Comparison of ENCODE assay signal across 8 mouse cellular contexts in the genomic region with DNA sequence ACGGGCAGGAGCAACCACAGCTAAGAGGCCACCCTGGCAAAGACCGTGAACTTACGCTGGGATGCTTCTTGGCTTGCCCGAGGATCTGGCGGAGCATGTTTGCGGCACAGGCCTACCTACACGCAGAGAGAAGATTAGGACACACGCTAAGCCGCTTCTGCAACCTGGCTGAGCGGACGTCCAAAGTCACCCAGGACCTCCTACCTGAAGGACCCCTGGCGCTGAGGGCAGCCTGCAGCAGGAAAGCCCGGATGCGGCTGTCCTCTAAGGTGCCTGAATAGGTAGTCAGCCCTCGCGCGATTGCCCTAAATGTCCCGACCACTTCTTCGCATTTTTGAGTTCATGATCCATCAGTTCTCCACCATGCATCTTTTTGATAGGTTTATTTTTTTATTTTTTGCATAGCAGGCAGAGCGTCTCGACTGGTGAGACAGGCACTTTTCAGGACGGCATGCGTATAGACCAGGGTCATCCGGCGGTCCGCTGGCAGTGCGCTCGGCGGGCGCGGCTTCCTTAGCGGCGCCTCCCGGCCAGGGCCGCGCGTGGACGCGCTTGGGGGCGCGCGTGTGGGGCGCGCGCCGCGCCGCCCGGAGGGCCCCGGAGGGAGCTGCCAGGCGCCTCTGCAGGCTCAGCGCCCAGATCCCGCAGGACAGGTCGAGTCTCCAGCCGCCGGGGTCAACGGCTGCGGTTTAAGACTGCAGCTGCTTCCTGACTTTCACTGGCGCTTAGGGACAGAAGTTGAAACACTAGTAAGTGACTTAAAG. TPM values are rescaled to one million over a fixed set of nuclear protein-coding genes. Genes with fewer than 3 reads are reported as not detected.
DNase-seq lines count a peak whose midpoint lies in the region; ATAC-seq and TF ChIP-seq lines count a peak whose summit lies in the region.

A gene (minus strand): TSS at position 229 of the 764 bp plus-strand sequence.
A gene (plus strand): TSS at position 541 of the 764 bp plus-strand sequence.

- DNase-seq in gastrocnemius, adult 8-10 months (ENCODE audit: low spot score in 2 of 2), result peak; percentile 92 to 94
- peak; percentile 96 for DNase-seq in hindlimb bud, embryonic 11.5 days (ENCODE audit: extremely low spot score, low read depth, low spot score)
- peak; percentile 91 to 93 for DNase-seq in left cerebral cortex, adult 8-10 months (ENCODE audit: low spot score in 2 of 2)
- DNase-seq in right cerebral cortex, postnatal 10 days (ENCODE audit: low spot score in 2 of 2), result peak; percentile 92 to 94
- DNase-seq in urinary bladder, postnatal 25 days (ENCODE audit: low spot score), result peak; percentile 89

- TF ChIP-seq CTCF in cortical plate, adult 2 months (IDR thresholded peaks at IDR 0.05; ENCODE audit: extremely low read depth, insufficient read depth, low read length), result no peak

- H3K36me3 ChIP-seq in megakaryocyte, embryonic 14.5 days (replicated peaks; ENCODE audit: low read length), result peaks cover 37% of the 10 kb centered on the region

- H3K4me3 ChIP-seq in cortical plate, adult 2 months (ENCODE audit: insufficient read depth, low read length), result peak within 1 kb of the TSS; percentile 87
- H3K4me3 ChIP-seq in megakaryocyte, embryonic 14.5 days (replicated peaks), result peak within 1 kb of the TSS; percentile 98

- H3K27me3 ChIP-seq in megakaryocyte, embryonic 14.5 days (replicated peaks), result no peaks in the 10 kb centered on the region

- TF ChIP-seq POLR2A in cortical plate, adult 2 months (IDR thresholded peaks at IDR 0.05; ENCODE audit: extremely low read depth, insufficient read depth, low read length), result peak; percentile 94

- no peaks in the 10 kb centered on the region for H3K9me3 ChIP-seq in megakaryocyte, embryonic 14.5 days

- peak; percentile 88 for ATAC-seq in activated CD4-positive, CD25-positive, alpha-beta regulatory T cell, adult 4 months

- peaks cover 8% of the 10 kb centered on the region for H3K4me1 ChIP-seq in cortical plate, adult 2 months (ENCODE audit: control insufficient read depth, insufficient read depth, low read length)
- H3K4me1 ChIP-seq in megakaryocyte, embryonic 14.5 days, result peaks cover 41% of the 10 kb centered on the region

- H3K27ac ChIP-seq in cortical plate, adult 2 months (ENCODE audit: insufficient read depth, low read length), result peak within 1 kb of the TSS; percentile 66

RNA-seq across cellular contexts. Expression of the first gene that starts in this region (rescaled TPM):
- 100 to 1,000 TPM; 536 to 581 TPM for polyA plus RNA-seq in activated CD4-positive, CD25-positive, alpha-beta regulatory T cell, adult 4 months (2017; shearing (Covaris generic))
- 1,000 and 1,080 TPM in 2 replicates for polyA plus RNA-seq in cortical plate, adult 2 months (2012; rRNA removed)
- 1,000 to 10,000 TPM; 1,285 to 1,449 (median 1,371) TPM for total RNA-seq in gastrocnemius, adult 8-10 months (2022)
- total RNA-seq in left cerebral cortex, adult 8-10 months (2022), result 100 to 1,000 TPM; 686 to 728 (median 688) TPM
- polyA plus RNA-seq in megakaryocyte, embryonic 14.5 days (2012; ENCODE audit: insufficient read depth, low replicate concordance), result 21.3 TPM in 1 of 2 replicates, not detected in the other

RNA-seq across cellular contexts. Expression of the second gene that starts in this region (rescaled TPM):
- 10 to 100 TPM; 35.0 to 57.6 TPM for polyA plus RNA-seq in activated CD4-positive, CD25-positive, alpha-beta regulatory T cell, adult 4 months (2017; shearing (Covaris generic))
- polyA plus RNA-seq in cortical plate, adult 2 months (2012; rRNA removed), result 47.8 and 50.5 TPM in 2 replicates
- total RNA-seq in gastrocnemius, adult 8-10 months (2022), result 10 to 100 TPM; 22.3 to 27.9 (median 24.1) TPM
- 10 to 100 TPM; 80.7 to 85.3 (median 83.1) TPM for total RNA-seq in left cerebral cortex, adult 8-10 months (2022)
- 6.2 and 7.9 TPM in 2 replicates for polyA plus RNA-seq in megakaryocyte, embryonic 14.5 days (2012; ENCODE audit: insufficient read depth, low replicate concordance)

Comparison
In these comparisons a context has a peak if more than half of its experiments do, and no peak if none do; other contexts are left out.
1. Peak in every context shown above with its lines: DNase-seq, ATAC-seq, H3K4me3 ChIP-seq and H3K27ac ChIP-seq.
2. RNA of the first gene that starts in this region (polyA plus RNA-seq): 1,000 to 1,080 TPM in cortical plate, adult 2 months and 536 to 581 TPM in activated CD4-positive, CD25-positive, alpha-beta regulatory T cell, adult 4 months; 21.3 TPM in megakaryocyte, embryonic 14.5 days; every median in the first group is over 10 times any median in the second.